Comparison of ENCODE assay signal across 22 mouse cellular contexts in the genomic region with DNA sequence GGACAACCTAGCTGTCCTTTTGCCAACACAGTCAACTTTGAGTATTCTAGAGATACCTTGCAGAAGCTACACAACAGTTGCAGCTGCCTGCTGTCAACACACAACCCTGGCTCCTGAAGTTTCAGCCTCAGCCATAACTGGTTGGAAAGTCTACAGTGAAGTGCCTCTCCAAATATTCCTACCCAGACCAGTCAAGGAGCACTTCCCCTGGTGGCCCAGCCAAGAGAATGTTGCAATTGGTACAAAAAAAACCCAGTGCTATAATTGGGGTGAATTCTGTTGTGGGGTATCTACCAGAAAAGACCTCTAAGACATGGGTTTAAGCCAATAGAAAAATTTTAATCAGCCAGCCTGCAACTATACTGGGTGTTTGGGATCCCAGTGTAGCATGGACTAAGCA.
"Had no signal": no experiment of that assay in that cellular context is flagged by ENCODE, and none has a peak within 500 bp of the region (broad histone marks: within the 10 kb centered on the region; RNA-seq: fewer than 3 reads in every experiment).

No protein-coding gene starts in this region.

- H3K36me3 ChIP-seq: heart, embryonic 10.5 days; heart, embryonic 12.5 days; hindbrain, embryonic 13.5 days; hindbrain, embryonic 15.5 days; limb, embryonic 10.5 days; limb, embryonic 12.5 days; liver, embryonic 13.5 days had no signal

- ATAC-seq: forebrain, embryonic 16.5 days; hindbrain, postnatal 0 days; intestine, postnatal 0 days had no signal

- DNase-seq: gastrocnemius, adult 2 months; gastrocnemius, postnatal 10 days; gastrocnemius, postnatal 25 days; heart, postnatal 10 days; kidney, adult 18-20 months; kidney, adult 8-10 months; kidney, postnatal 10 days; kidney, postnatal 25 days; kidney, postnatal 4 days; liver; liver, embryonic 13.5 days had no signal

- H3K27me3 ChIP-seq: heart, embryonic 12.5 days; hindbrain, embryonic 13.5 days; hindbrain, embryonic 15.5 days; limb, embryonic 12.5 days; liver, embryonic 13.5 days had no signal

- H3K4me1 ChIP-seq: heart, embryonic 10.5 days; heart, embryonic 12.5 days; hindbrain, embryonic 13.5 days; hindbrain, embryonic 15.5 days; limb, embryonic 10.5 days; limb, embryonic 12.5 days had no signal

- H3K9me3 ChIP-seq: heart, embryonic 10.5 days; heart, embryonic 12.5 days; hindbrain, embryonic 13.5 days; hindbrain, embryonic 15.5 days; limb, embryonic 10.5 days; limb, embryonic 12.5 days; liver, embryonic 13.5 days had no signal

- H3K27ac ChIP-seq: gastrocnemius, adult 2 months; heart, embryonic 10.5 days; hindbrain, embryonic 13.5 days; hindbrain, embryonic 15.5 days; hindbrain, postnatal 0 days; left cerebral cortex, adult 2 months; limb, embryonic 10.5 days; limb, embryonic 12.5 days; liver, embryonic 13.5 days had no signal

- H3K9ac ChIP-seq: heart, embryonic 12.5 days; hindbrain, embryonic 13.5 days; hindbrain, embryonic 15.5 days; limb, embryonic 12.5 days; liver, embryonic 13.5 days had no signal

- H3K4me3 ChIP-seq: gastrocnemius, adult 2 months; heart, embryonic 10.5 days; heart, embryonic 12.5 days; hindbrain, embryonic 13.5 days; hindbrain, embryonic 15.5 days; left cerebral cortex, adult 2 months; limb, embryonic 10.5 days; limb, embryonic 12.5 days; liver, embryonic 13.5 days had no signal

- H3K4me2 ChIP-seq: heart, embryonic 12.5 days; hindbrain, embryonic 13.5 days; hindbrain, embryonic 15.5 days; limb, embryonic 12.5 days; liver, embryonic 11.5 days; liver, embryonic 13.5 days had no signal
